Mouse (Mus musculus) gastrocnemius, adult 8-10 months (tissue): ENCODE measurements around the gene Dnajb2. TPM values are rescaled to one million over a fixed set of nuclear protein-coding genes. Genes with fewer than 3 reads are reported as not detected.

Source experiments
- DNase-seq, 2 experiments: peaks; one replicate each; pipeline ENCODE4 v3.0.0; 2022; ENCODE audit warnings: low spot score in 2 of 2
- microRNA-seq: library from miRNA; unstranded; fragments of <30 nt; microRNA quantifications from one replicate; pipeline ENCODE4 v1.2.0, GENCODE M21; 2022
- total RNA-seq, 4 experiments: library from RNA; stranded (reverse); gene quantifications; 2 replicates each; pipeline ENCODE4 v1.2.4; 2022

Dnajb2 gene
- total RNA-seq, 4 experiments from 2014 or later: 84.3 to 97.1 (median 85.1) TPM

GRCm38 (mm10) chr1:75291321-75291720, 55.1 kb downstream of the Dnajb2 start:
- no peak for DNase-seq

GRCm38 (mm10) chr1:75292476-75293330, 56.5 kb downstream of the Dnajb2 start:
- DNase-seq: no peak

- DNase-seq: no peak
Measured at GRCm38 (mm10) chr1:75293331-75293701, 57.1 kb downstream of the Dnajb2 start.

- DNase-seq: no peak
Measured at GRCm38 (mm10) chr1:75294294-75294693, 58.1 kb downstream of the Dnajb2 start.

Small RNA genes within 50 kb of the gene (microRNA-seq; reads per million reads assigned to microRNA genes)
- not detected for gene Gm27943

Other genes starting within 250 kb of the Dnajb2 start
- 1 to 10 TPM; 4.3 to 5.7 (median 4.7) TPM for gene Nhej1, start 111.2 kb upstream of the Dnajb2 start, total RNA-seq
- under 1 TPM in 2 of 4 experiments, not detected in 2; 0.22 to 0.27 TPM for gene Slc23a3, start 102.5 kb upstream of the Dnajb2 start, total RNA-seq
- 10 to 100 TPM; 15.6 to 18.5 (median 15.9) TPM for gene Cnppd1, start 93.7 kb upstream of the Dnajb2 start, total RNA-seq
- 10 to 100 TPM in 1 of 4 experiments, 1 to 10 TPM in 3; 7.6 to 10.3 (median 9.2) TPM for gene Retreg2, start 93.6 kb upstream of the Dnajb2 start, total RNA-seq
- gene Zfand2b, start 67.8 kb upstream of the Dnajb2 start, total RNA-seq: 10 to 100 TPM; 14.1 to 20.1 (median 15.3) TPM
- 10 to 100 TPM; 18.4 to 20.8 (median 19.1) TPM for gene Abcb6, start 56.0 kb upstream of the Dnajb2 start, total RNA-seq
- 1 to 10 TPM; 3.4 to 5.9 (median 4.2) TPM for gene Ankzf1, start 44.3 kb upstream of the Dnajb2 start, total RNA-seq
- 100 to 1,000 TPM in 3 of 4 experiments, 10 to 100 TPM in 1; 98.1 to 122 (median 111) TPM for gene Atg9a, start 44.2 kb upstream of the Dnajb2 start, total RNA-seq
- gene Glb1l, start 25.6 kb upstream of the Dnajb2 start, total RNA-seq: 1 to 10 TPM in 2 of 4 experiments, under 1 TPM in 2; 0.73 to 2.3 (median 1.3) TPM
- 10 to 100 TPM; 15.2 to 20.5 (median 19.6) TPM for gene Stk16, start 25.6 kb upstream of the Dnajb2 start, total RNA-seq
- gene Tuba4a, start 16.5 kb upstream of the Dnajb2 start, total RNA-seq: 1,000 to 10,000 TPM; 1,243 to 1,380 (median 1,348) TPM
- not detected for gene A630095N17Rik, start 4.3 kb upstream of the Dnajb2 start, total RNA-seq
- under 1 TPM in 3 of 4 experiments, not detected in 1; 0.07 to 0.31 (median 0.08) TPM for gene Ptprn, start 28.1 kb downstream of the Dnajb2 start, total RNA-seq
- gene Resp18, start 42.0 kb downstream of the Dnajb2 start, total RNA-seq: not detected
- 10 to 100 TPM; 38.7 to 46.5 (median 44.1) TPM for gene Dnpep, start 81.6 kb downstream of the Dnajb2 start, total RNA-seq
- gene Des, start 123.9 kb downstream of the Dnajb2 start, total RNA-seq: 1,000 to 10,000 TPM; 2,187 to 2,605 (median 2,481) TPM
- gene Speg, start 138.9 kb downstream of the Dnajb2 start, total RNA-seq: 100 to 1,000 TPM; 283 to 320 (median 317) TPM
- 10 to 100 TPM; 41.1 to 50.3 (median 42.8) TPM for gene Gmppa, start 199.5 kb downstream of the Dnajb2 start, total RNA-seq
- gene Asic4, start 214.0 kb downstream of the Dnajb2 start, total RNA-seq: not detected
- 1 to 10 TPM; 2.0 to 3.5 (median 2.5) TPM for gene Chpf, start 242.9 kb downstream of the Dnajb2 start, total RNA-seq
- not detected for gene Tmem198, start 243.1 kb downstream of the Dnajb2 start, total RNA-seq